Mouse (Mus musculus) testis, postnatal 10 days (tissue): ENCODE data around the gene Ank3.
"Not testable (repeated sequence)": the region's sequence is repeated elsewhere in the genome, so short reads cannot be mapped to it uniquely, and the experiment has no call there.

Experiments used
- DNase-seq: peaks from one replicate; pipeline ENCODE4 v3.0.0; 2021; ENCODE audit warnings: low spot score

Ank3 gene

DNA sequence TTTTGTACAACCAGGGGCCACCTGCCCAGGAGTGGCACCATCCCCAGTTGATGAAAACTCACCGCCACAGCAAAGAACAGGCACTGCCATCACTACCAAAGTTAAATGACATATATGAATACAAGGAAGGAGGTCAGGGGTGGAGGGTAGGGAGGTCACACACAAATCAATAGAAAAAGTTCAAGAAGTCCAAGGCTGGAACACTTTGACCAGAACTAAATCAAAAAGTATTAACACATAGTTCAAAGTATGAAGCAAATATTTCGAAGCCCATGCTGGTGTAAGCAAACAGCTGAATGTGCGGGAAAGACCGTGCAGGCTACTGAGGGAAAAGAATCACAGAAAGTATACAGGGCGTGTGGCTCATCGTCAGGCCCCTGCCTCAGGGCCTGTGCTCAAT, 503.5 kb downstream of the Ank3 start:
- no peak for DNase-seq

DNA sequence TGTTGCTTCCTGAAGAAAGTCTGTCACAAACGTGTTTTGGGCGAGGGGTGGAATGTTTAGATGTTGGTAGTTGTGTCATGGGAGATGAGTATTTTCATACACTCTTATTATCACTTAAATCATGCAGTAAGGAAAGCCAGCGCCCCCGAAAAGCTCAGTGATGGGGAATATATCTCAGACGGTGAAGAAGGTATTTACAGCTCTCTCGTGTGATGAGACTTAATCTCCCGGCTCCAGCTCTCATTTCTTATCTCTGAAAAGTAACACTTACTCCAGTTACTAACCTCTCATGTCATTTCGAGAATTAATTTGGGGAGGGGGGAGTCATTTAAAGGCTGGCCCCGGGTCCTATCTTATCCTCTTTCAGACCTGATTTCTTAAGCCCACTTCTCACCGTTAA, 505.7 kb downstream of the Ank3 start:
- no peak for DNase-seq

GRCm38 (mm10) chr10:69907795-69908764, 509.5 kb downstream of the Ank3 start:
- no peak for DNase-seq

DNA sequence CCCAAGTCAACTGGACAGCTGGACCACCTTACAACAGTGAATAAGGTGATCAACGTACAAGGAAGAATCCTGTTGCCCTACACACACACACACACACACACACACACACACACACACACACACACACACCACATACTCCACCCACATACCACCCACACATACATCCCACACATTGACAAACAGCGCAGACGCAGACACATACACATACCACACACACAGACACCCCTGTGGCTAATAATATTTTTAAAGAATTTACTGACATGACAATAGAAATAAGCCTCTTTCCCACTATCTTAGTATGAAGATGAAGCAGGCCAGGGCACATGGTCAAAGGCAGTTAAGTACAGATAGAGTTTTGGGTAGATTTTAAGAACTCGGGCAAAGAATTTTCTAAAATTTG, 511.3 kb downstream of the Ank3 start:
- DNase-seq: no peak

DNA sequence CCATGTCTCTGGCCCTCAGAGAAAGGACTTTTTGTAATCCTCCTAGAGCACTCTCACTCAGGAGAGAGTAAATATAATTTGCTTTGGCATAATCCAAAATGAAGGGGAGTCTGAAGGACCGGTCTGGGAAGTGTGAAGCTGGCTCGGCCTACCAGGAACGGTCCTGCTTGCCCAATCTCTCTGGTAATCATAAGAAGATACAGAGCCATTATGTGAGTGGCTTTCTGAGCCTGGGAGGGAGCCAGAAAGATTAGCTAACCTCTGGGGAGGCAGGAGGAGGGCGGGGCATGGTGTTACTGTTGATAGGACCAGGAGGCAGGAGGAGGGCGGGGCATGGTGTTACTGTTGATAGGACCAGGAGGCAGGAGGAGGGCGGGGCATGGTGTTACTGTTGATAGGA, 511.7 kb downstream of the Ank3 start:
- DNase-seq: peak; percentile 59

GRCm38 (mm10) chr10:69910726-69911125, 512.2 kb downstream of the Ank3 start:
- DNase-seq: not testable (repeated sequence)

GRCm38 (mm10) chr10:69915566-69915965, 517.0 kb downstream of the Ank3 start:
- DNase-seq: no peak

DNA sequence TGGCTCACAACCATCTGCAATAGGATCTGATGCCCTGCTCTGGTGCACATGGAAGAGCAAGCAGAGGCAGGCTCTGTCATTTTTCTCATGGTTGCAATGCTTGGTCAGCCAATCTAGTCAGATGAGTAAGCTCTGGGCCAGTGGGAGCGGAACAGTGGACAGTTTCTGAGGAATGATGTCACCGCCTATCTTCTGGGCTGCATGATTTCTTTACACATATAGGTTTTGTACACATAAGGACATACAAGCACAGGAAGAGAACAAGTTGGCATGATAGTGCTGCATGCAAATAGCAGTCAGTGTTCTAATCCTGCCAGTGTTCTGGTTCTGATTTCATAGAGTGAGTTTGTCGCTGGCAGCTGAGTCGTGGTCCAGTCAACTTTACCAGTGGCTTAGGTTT, 517.6 kb downstream of the Ank3 start:
- DNase-seq: no peak

- DNase-seq: no peak
Measured at GRCm38 (mm10) chr10:69916689-69917435, 518.3 kb downstream of the Ank3 start.

DNA sequence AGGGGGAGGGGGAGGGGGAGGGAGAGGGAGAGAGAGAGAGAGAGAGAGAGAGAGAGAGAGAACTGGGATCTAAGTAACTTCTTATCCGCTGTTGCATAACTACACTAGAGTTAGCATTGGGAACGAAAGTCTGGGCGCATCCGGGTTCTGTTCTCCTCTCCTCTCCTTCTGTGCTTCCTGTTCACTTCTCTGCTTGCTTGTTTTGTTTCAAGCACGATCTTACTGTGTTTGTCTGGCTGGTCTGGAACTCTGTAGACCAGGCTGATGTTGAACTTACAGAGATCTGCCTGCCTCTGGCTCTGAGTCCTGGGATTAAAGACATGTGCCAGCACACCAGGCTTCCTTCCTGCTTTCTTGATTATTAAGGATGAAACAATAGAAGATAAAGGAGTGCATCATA, 519.1 kb downstream of the Ank3 start:
- no peak for DNase-seq

GRCm38 (mm10) chr10:69918461-69919151, 520.0 kb downstream of the Ank3 start:
- DNase-seq: no peak

DNA sequence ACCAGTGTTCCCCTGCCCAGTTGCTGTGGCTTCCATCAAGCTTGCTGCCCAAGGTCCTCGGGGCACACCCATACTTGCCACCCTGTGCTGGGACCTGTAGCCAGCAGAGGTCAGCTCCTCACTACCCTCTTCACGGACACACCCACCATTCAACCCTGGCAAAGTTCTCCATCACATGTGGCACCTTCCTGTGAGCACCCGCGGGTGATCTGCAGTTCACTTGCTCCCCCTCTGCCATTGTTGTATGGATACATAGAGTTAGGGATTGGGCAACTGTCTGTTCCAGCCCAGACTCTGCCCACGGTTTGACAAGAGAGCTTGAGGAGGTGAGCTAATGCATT, 520.5 kb downstream of the Ank3 start:
- no peak for DNase-seq

GRCm38 (mm10) chr10:69919746-69920145, 521.2 kb downstream of the Ank3 start:
- no peak for DNase-seq

DNA sequence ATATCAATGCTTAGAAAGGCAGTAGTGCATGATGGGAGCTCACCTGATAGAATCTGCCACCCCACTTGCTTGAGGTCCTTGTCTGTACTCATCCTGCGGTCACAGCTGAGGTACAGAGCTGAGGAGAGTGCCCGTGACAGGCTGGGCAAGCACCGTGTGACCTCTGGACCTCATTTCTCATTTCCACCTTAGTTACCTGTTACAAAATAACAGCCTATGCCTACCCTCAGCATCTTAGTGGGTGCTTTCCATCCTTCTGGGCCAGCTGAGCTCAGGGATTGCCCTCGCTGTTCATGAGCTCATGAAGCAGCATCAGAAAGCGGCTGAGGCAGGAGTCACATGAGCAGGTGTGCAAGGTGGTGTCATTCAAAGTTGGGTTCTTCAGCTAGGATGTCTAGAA, 523.5 kb downstream of the Ank3 start:
- DNase-seq: no peak

DNA sequence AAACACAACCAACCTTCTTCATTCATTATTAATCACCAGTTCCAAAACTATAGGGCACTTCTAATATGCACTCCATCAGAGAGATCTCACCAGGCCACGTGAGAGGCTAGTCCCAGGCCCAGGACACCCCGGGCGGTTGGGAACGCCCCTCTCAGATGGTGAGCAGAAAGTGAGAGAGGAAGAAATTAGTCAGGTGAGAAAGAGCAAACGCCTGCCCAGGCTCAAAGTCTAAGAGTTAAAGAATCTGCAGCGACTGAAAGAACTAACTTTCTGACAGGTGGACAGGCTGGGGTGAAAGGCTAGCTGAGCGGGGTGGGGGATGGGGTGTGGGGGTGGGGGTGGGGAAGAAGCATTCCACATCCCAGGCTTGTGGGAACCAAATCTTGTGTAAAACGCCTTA, 525.2 kb downstream of the Ank3 start:
- DNase-seq: no peak

DNA sequence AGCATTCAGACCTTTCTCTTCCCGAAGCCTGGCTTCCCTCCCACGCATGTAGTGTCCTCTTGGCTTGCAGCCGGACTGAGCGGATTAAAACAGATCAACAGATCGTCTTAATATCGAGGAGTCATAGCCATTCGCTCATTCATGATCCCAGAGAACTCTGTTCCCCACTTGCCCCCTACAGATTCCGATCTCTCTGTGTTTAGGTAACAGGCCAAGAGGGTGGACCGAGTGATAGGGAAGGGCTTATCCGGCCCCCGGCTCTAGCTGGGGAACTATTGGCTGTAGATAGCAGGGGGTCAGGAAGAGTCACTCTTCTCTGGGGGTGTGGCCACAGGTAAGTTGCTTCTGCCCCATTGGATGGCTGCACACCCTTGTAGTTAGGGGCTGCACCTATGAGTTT, 525.7 kb downstream of the Ank3 start:
- peak; percentile 49 for DNase-seq

GRCm38 (mm10) chr10:69924845-69925244, 526.3 kb downstream of the Ank3 start:
- no peak for DNase-seq

GRCm38 (mm10) chr10:69925285-69926157, 526.9 kb downstream of the Ank3 start:
- peak; percentile 55 for DNase-seq

DNA sequence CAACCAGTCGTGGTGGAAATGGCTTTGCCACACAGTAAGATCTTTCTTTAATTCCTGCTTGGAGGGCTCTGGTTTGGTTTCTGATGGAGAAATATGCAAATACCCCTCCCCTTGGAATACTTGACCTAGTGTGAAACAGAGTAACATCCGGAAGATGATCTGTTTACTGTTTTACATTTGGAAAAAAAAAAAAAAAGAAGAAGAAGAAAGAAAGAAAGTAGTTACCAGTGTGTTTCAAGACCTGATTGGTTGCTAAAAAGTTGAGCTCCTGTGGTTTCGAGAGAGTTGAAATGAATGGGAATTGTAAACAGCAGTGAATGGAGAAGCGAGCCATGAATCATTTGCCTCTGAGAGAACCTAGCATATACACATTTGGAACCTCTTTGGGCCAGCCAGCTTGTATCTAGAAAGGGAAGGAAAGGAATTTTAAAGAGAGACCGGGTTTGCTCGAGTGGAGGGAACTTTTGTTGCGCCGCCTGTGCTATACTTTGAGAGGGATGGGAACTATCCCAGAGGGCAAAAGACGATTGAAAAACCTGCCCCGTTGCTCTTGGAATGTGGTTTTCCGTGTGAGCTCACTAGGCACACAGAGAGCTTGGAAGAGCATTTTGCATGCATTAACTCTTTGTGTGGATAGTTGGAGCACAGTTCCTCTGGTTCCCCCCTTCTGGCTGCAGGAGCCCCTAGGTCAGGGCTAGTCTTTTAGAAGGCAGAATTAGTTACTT, 527.7 kb downstream of the Ank3 start:
- no peak for DNase-seq

- no peak for DNase-seq
Measured at GRCm38 (mm10) chr10:69927012-69927411, 528.4 kb downstream of the Ank3 start.

GRCm38 (mm10) chr10:69928358-69928757, 529.8 kb downstream of the Ank3 start:
- no peak for DNase-seq
